Mouse (Mus musculus) bone marrow, adult 2 months (tissue): ENCODE measurements around the gene Ipmk.

Experiments used
- CTCF ChIP-seq: fragments of 200-500 bp; IDR thresholded peaks from 2 replicates; pipeline ENCODE4 v1.5.1; 2011; ENCODE audit warnings: low read length, control low read depth; ENCODE audit not compliant: control insufficient read depth, insufficient read depth
- POLR2A ChIP-seq: fragments of 200-500 bp; IDR thresholded peaks from 2 replicates; pipeline ENCODE4 v1.6.1; 2011; ENCODE audit warnings: low read depth, mild to moderate bottlenecking, control low read depth, low read length, borderline replicate concordance; ENCODE audit not compliant: control insufficient read depth

GRCm38 (mm10) chr10:71314596-71314995 lies 33.0 kb upstream of the Ipmk start:
- TF ChIP-seq CTCF, result no peak
- no peak for TF ChIP-seq POLR2A
